Comparison of ENCODE assay signal across 13 mouse cellular contexts in the genomic region with DNA sequence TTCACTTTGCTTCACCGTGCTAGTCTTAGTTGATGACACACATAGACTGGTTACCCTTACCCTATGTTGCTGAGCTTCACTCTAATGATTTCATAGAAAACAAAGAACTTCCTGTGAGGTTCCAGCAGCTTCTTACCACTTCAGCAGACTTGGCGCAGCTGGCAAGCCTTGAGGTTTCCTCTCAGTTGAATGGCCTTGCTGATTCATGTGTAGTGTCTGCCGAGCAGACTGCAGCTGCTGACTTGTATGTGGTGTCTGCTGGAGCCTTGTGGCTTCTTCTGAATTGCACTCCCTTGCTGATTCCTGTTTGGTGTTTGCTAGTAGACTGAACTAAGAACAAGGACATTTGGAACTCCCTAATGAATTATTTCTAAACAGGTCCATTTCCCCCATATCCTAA.
DNase-seq lines count a peak whose midpoint lies in the region; ATAC-seq and TF ChIP-seq lines count a peak whose summit lies in the region.
"Had no signal": no experiment of that assay in that cellular context is flagged by ENCODE, and none has a peak within 500 bp of the region (broad histone marks: within the 10 kb centered on the region; RNA-seq: fewer than 3 reads in every experiment).

No protein-coding gene starts in this region.

- no peaks in the 10 kb centered on the region for H3K27me3 ChIP-seq in midbrain, postnatal 0 days (ENCODE audit: insufficient read depth, low read length)
- no peaks in the 10 kb centered on the region for H3K27me3 ChIP-seq in midbrain, embryonic 15.5 days (replicated peaks)

- no peak for TF ChIP-seq CTCF in midbrain, postnatal 0 days (IDR thresholded peaks at IDR 0.05)

- no peak overlapping the region for H3K27ac ChIP-seq in midbrain, postnatal 0 days (ENCODE audit: low read depth, low read length)
- H3K27ac ChIP-seq in midbrain, embryonic 15.5 days: no peak overlapping the region
- H3K27ac ChIP-seq: heart, embryonic 10.5 days had no signal

- H3K9ac ChIP-seq in midbrain, postnatal 0 days (replicated peaks; ENCODE audit: low read length, poor library complexity, severe bottlenecking): no peak overlapping the region
- H3K9ac ChIP-seq in midbrain, embryonic 15.5 days: no peak overlapping the region
- H3K9ac ChIP-seq: lung, embryonic 14.5 days had no signal

- no peak overlapping the region for H3K4me2 ChIP-seq in midbrain, postnatal 0 days (ENCODE audit: low read depth, low read length, poor library complexity, severe bottlenecking)
- no peak overlapping the region for H3K4me2 ChIP-seq in midbrain, embryonic 15.5 days
- H3K4me2 ChIP-seq: lung, embryonic 14.5 days had no signal

- no peaks in the 10 kb centered on the region for H3K9me3 ChIP-seq in midbrain, postnatal 0 days (ENCODE audit: low read length)
- no peaks in the 10 kb centered on the region for H3K9me3 ChIP-seq in midbrain, embryonic 15.5 days
- H3K9me3 ChIP-seq: heart, embryonic 10.5 days had no signal

- no peaks in the 10 kb centered on the region for H3K4me1 ChIP-seq in midbrain, postnatal 0 days (ENCODE audit: insufficient read depth, low read length)
- H3K4me1 ChIP-seq in midbrain, embryonic 15.5 days: peaks cover 10% of the 10 kb centered on the region; the same call in 1 of the 2 replicates

- no peak for ATAC-seq in midbrain, postnatal 0 days (ENCODE audit: low FRiP score)
- no peak for ATAC-seq in midbrain, embryonic 15.5 days (replicated peaks)

- DNase-seq in adrenal gland, postnatal 14 days: peak; percentile 42
- DNase-seq in adrenal gland, postnatal 4 days (ENCODE audit: low spot score in 2 of 2): no peak
- peak; percentile 42 for DNase-seq in midbrain, postnatal 0 days (ENCODE audit: low spot score)
- peak; percentile 58 for DNase-seq in T-cell, adult 2 months (ENCODE audit: low spot score)
- DNase-seq in thymus, postnatal 25 days: peak; percentile 23
- no peak for DNase-seq in frontal cortex, adult 2 months (ENCODE audit: extremely low spot score in 1 of 2, low spot score in 1 of 2)
- DNase-seq in left cerebral cortex, adult 18-20 months (ENCODE audit: low spot score in 2 of 2): no peak
- DNase-seq: left cerebral cortex, postnatal 4 days; lung, embryonic 14.5 days; right cerebral cortex, postnatal 14 days had no signal

- 75% methylated on average over 3 of the region's 3 CpGs for WGBS in midbrain, postnatal 0 days
- WGBS in midbrain, embryonic 15.5 days: 85% methylated on average over 3 of the region's 3 CpGs

- H3K4me3 ChIP-seq in midbrain, postnatal 0 days (ENCODE audit: low read depth, low read length): no peak overlapping the region
- H3K4me3 ChIP-seq in midbrain, embryonic 15.5 days: no peak overlapping the region
- H3K4me3 ChIP-seq: erythroblast, embryonic 14.5 days; heart, embryonic 10.5 days had no signal

- no peaks in the 10 kb centered on the region for H3K36me3 ChIP-seq in midbrain, postnatal 0 days (ENCODE audit: insufficient read depth, low read length)
- no peaks in the 10 kb centered on the region for H3K36me3 ChIP-seq in midbrain, embryonic 15.5 days (replicated peaks)
- H3K36me3 ChIP-seq: heart, embryonic 10.5 days had no signal

Comparison
In these comparisons a context has a peak if more than half of its experiments do, and no peak if none do; other contexts are left out.
1. DNase-seq: peak in adrenal gland, postnatal 14 days (single experiment), midbrain, postnatal 0 days (single experiment), T-cell, adult 2 months (single experiment) and thymus, postnatal 25 days (single experiment); none in adrenal gland, postnatal 4 days (0 of 2), frontal cortex, adult 2 months (0 of 2) and left cerebral cortex, adult 18-20 months (0 of 2).